Mouse (Mus musculus): Measurements from ENCODE around the gene Gfi1b.
A peak's percentile ranks its signal among the peaks of the same experiment; 100 is the strongest.

DNA sequence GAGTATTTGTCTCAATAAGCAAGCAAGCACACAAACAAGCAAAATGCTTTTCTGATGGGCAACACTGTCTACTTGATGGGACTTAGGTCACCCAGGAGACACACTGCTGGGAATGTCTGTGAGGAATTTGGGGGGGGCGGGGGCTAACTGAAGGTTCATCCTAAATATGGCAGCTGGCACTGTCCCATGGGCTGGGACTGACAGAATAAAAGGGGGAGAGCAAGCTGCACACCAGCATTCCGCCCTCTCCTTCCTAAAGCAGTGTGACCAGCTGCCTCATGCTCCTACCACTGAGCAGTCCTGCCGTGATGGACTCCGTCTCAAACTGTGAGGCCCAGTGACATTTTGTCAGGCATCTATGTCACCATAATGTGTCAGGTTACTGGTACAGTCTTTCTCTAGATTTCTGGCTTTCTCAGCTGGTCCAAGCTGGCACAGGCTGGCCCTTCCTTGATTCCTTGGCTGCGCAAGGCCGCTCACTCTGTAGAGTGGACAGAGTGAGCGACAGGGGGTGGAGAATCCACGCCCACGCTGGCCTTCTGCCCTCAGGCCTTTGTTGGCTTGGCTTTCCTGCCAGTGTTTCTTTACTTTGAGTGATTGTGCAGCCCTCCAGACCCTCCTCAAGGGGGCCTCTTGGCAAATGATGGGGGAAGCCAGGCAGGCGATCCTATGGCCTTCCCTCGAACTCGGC lies 10.9 kb downstream of the Gfi1b start:
- TF ChIP-seq POLR2A (IDR thresholded peaks at IDR 0.05; ENCODE audit: control insufficient read depth in 1 of 2, insufficient read depth in 1 of 2, low read depth in 1 of 2, low read length in 2 of 2, poor library complexity in 1 of 2) (0 out of 4 replicates have a peak, but pooled peaks of 1 of the 2 experiments have one; percentile 31), TBP (IDR thresholded peaks at IDR 0.05; ENCODE audit: low read depth, low read length) (no peak), EP300 (IDR thresholded peaks at IDR 0.05; ENCODE audit: low read depth in 1 of 2, low read length in 2 of 2) (no peak)

Data from MEL (cell line).